Mouse (Mus musculus) layer of hippocampus, adult 9-10 months (tissue): Measurements from ENCODE around the gene 1700029I15Rik.

ENCODE experiments used
- DNase-seq: peaks from one replicate; pipeline ENCODE4 v3.0.0; 2022; ENCODE audit warnings: low spot score

Gene 1700029I15Rik

GRCm38 (mm10) chr2:92381901-92382588 lies at the start of gene 1700029I15Rik:
1700029I15Rik (plus strand) TSS chr2:92382538.
- DNase-seq, result no peak

- no peak for DNase-seq
Observed at GRCm38 (mm10) chr2:92342418-92342817, 39.9 kb upstream of the 1700029I15Rik start.

GRCm38 (mm10) chr2:92347191-92347590 lies 35.1 kb upstream of the 1700029I15Rik start:
- DNase-seq, result no peak

- DNase-seq, result no peak
Observed at GRCm38 (mm10) chr2:92349589-92350425, 32.5 kb upstream of the 1700029I15Rik start.

- no peak for DNase-seq
Observed at GRCm38 (mm10) chr2:92350686-92351085, 31.7 kb upstream of the 1700029I15Rik start.

- DNase-seq, result no peak
Observed at GRCm38 (mm10) chr2:92353402-92353801, 28.9 kb upstream of the 1700029I15Rik start.

- no peak for DNase-seq
Observed at GRCm38 (mm10) chr2:92354224-92354623, 28.1 kb upstream of the 1700029I15Rik start.

GRCm38 (mm10) chr2:92359301-92359700 lies 23.0 kb upstream of the 1700029I15Rik start:
- DNase-seq, result no peak

GRCm38 (mm10) chr2:92360186-92360823 lies 22.0 kb upstream of the 1700029I15Rik start:
- no peak for DNase-seq

- DNase-seq, result no peak
Observed at GRCm38 (mm10) chr2:92360893-92361292, 21.4 kb upstream of the 1700029I15Rik start.

GRCm38 (mm10) chr2:92361795-92362194 lies 20.5 kb upstream of the 1700029I15Rik start:
- no peak for DNase-seq

GRCm38 (mm10) chr2:92362571-92363228 lies 19.6 kb upstream of the 1700029I15Rik start:
- no peak for DNase-seq

- no peak for DNase-seq
Observed at GRCm38 (mm10) chr2:92364086-92364485, 18.3 kb upstream of the 1700029I15Rik start.

GRCm38 (mm10) chr2:92365568-92365967 lies 16.8 kb upstream of the 1700029I15Rik start:
- no peak for DNase-seq

GRCm38 (mm10) chr2:92367383-92368029 lies 14.8 kb upstream of the 1700029I15Rik start:
- no peak for DNase-seq

GRCm38 (mm10) chr2:92370375-92370774 lies 12.0 kb upstream of the 1700029I15Rik start:
- DNase-seq, result no peak

- DNase-seq, result no peak
Observed at GRCm38 (mm10) chr2:92370821-92371805, 11.2 kb upstream of the 1700029I15Rik start.

- DNase-seq, result no peak
Observed at GRCm38 (mm10) chr2:92371971-92372690, 10.2 kb upstream of the 1700029I15Rik start.

- no peak for DNase-seq
Observed at GRCm38 (mm10) chr2:92372767-92373436, 9.4 kb upstream of the 1700029I15Rik start.
